Mouse (Mus musculus): Measurements from ENCODE around the gene Rab3gap2. TPM values are rescaled to one million over a fixed set of nuclear protein-coding genes. Genes with fewer than 3 reads are reported as not detected.

Rab3gap2 gene
- polyA plus RNA-seq, 1 experiment from 2014 or later = 26.4 TPM

DNA sequence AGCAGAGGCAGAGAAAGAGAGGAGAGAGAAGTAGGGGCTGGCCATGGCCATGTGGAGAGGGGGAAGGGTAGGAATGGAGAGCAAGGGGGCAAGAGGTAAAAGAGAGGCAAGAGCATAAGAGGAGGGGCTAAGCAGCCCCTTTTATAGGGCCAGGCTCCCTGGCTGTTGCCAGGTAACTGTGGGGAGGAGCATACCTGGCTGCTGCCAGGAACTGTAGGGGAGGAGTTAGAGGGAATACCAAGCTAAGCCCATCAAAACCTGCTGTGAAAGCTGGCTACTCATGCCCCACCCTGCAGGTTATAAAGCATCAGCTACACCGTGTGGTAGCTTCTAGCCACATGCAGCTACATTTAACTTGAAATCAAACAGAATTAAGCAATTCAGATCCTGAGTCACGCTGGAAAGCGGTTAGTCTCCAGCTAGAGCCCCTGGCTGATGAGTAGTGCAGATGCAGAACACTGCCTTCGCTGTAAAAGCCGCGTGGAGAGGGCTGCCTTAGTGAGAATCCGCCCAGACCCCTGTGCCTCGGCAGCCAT lies 5.8 kb downstream of the Rab3gap2 start:
- Histone ChIP-seq H3K27ac (ENCODE audit: low read depth, low read length) (no peak overlapping the region), H3K4me1 (replicated peaks; ENCODE audit: control insufficient read depth, insufficient read depth, low read length) (peaks cover 10% of the 10 kb centered on the region), H3K36me3 (ENCODE audit: control insufficient read depth, insufficient read depth, low read length) (no peaks in the 10 kb centered on the region), H3K9me3 (ENCODE audit: control insufficient read depth, low read length) (no peaks in the 10 kb centered on the region), H3K4me2 (no peak overlapping the region), H3K9ac (ENCODE audit: low read depth, low read length) (no peak overlapping the region), H3K27me3 (replicated peaks; ENCODE audit: control insufficient read depth, insufficient read depth, low read length) (no peaks in the 10 kb centered on the region), H3K4me3 (ENCODE audit: low read depth, low read length) (no peak overlapping the region)
- no peak for ATAC-seq (replicated peaks; ENCODE audit: low FRiP score)
- DNase-seq (ENCODE audit: low spot score) = no peak
- WGBS = 55% methylated on average over 8 of the region's 8 CpGs

DNA sequence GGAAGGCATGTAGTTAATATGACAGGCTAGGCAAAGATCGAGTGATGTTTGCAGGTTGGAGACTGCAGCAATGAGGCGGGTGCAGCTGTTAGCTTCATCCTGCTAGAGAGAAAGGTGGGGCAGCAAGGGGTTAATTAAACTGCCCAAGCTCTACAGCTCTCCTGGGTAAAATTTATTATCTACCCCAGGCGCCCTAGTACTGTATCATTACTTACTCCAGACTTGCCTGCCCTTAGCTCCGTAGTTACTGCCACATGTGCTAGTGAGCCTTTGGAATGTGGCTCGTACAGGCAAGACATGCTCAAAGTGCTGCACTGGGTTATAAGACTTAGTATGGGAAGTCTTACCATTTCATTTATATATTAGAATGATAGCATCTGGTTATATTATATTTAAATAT lies 12.4 kb downstream of the Rab3gap2 start:
- Histone ChIP-seq H3K36me3 (ENCODE audit: control insufficient read depth, insufficient read depth, low read length) (no peaks in the 10 kb centered on the region), H3K4me1 (replicated peaks; ENCODE audit: control insufficient read depth, insufficient read depth, low read length) (no peaks in the 10 kb centered on the region), H3K9ac (ENCODE audit: low read depth, low read length) (no peak overlapping the region), H3K4me2 (no peak overlapping the region), H3K27me3 (replicated peaks; ENCODE audit: control insufficient read depth, insufficient read depth, low read length) (no peaks in the 10 kb centered on the region), H3K9me3 (ENCODE audit: control insufficient read depth, low read length) (no peaks in the 10 kb centered on the region), H3K4me3 (ENCODE audit: low read depth, low read length) (no peak overlapping the region), H3K27ac (ENCODE audit: low read depth, low read length) (no peak overlapping the region)
- DNase-seq (ENCODE audit: low spot score) = no peak
- ATAC-seq (replicated peaks; ENCODE audit: low FRiP score) = peak; percentile 53
- WGBS = 53% methylated on average over 5 of the region's 5 CpGs

DNA sequence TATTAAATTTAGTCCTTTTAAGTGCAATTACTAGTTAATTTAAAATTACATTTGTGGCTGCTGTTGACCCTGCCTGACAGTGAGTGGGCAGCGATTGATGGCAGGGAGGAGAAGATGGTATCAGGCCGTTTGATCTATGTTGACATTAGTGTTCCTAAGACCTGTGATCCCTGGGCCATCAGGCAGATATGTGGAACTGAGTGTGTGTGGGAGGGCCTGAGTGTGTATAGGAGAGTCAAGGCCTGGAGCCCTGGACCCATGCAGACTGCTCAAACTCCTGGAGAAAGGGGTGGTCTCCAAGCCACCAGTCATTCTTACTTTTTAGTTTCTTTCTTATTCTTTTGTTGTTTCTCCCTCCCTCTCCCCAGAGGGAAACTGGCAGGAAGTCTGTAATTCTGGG lies 12.8 kb downstream of the Rab3gap2 start:
- Histone ChIP-seq H3K4me1 (replicated peaks; ENCODE audit: control insufficient read depth, insufficient read depth, low read length) (no peaks in the 10 kb centered on the region), H3K4me2 (no peak overlapping the region), H3K27me3 (replicated peaks; ENCODE audit: control insufficient read depth, insufficient read depth, low read length) (no peaks in the 10 kb centered on the region), H3K36me3 (ENCODE audit: control insufficient read depth, insufficient read depth, low read length) (0 out of 2 replicates have a peak, but pooled peaks cover under 1% of the 10 kb centered on the region), H3K4me3 (ENCODE audit: low read depth, low read length) (no peak overlapping the region), H3K9ac (ENCODE audit: low read depth, low read length) (no peak overlapping the region), H3K9me3 (ENCODE audit: control insufficient read depth, low read length) (no peaks in the 10 kb centered on the region), H3K27ac (ENCODE audit: low read depth, low read length) (no peak overlapping the region)
- WGBS = 58% methylated on average over 2 of the region's 2 CpGs
- no peak for DNase-seq (ENCODE audit: low spot score)
- ATAC-seq (replicated peaks; ENCODE audit: low FRiP score) = no peak; the same call in 1 of the 2 replicates

DNA sequence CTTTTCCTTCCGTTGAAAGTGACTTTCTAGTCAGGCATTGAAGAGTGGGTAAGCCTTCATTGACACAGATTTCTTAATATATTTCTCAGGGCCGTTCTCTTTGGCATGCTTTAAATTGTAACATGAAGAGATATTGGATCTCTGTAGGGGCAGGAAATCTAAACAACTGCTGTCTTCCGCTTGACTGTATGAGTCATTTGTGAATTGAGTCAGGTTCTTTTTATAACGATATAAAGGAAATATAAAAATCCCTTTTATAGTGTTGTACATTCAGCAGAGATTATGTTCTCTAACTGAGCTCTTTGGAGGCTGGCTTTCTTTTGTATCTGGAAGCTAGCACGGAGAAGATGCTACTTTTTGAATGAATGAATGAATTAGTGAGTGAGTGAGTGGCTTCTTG lies 14.0 kb downstream of the Rab3gap2 start:
- Histone ChIP-seq H3K36me3 (ENCODE audit: control insufficient read depth, insufficient read depth, low read length) (0 out of 2 replicates have a peak, but pooled peaks cover 2% of the 10 kb centered on the region), H3K4me2 (no peak overlapping the region), H3K9me3 (ENCODE audit: control insufficient read depth, low read length) (no peaks in the 10 kb centered on the region), H3K27me3 (replicated peaks; ENCODE audit: control insufficient read depth, insufficient read depth, low read length) (no peaks in the 10 kb centered on the region), H3K9ac (ENCODE audit: low read depth, low read length) (no peak overlapping the region), H3K27ac (ENCODE audit: low read depth, low read length) (no peak overlapping the region), H3K4me1 (replicated peaks; ENCODE audit: control insufficient read depth, insufficient read depth, low read length) (no peaks in the 10 kb centered on the region), H3K4me3 (ENCODE audit: low read depth, low read length) (no peak overlapping the region)
- ATAC-seq (replicated peaks; ENCODE audit: low FRiP score) = no peak
- 89% methylated on average over 5 of the region's 5 CpGs for WGBS
- DNase-seq (ENCODE audit: low spot score) = no peak

DNA sequence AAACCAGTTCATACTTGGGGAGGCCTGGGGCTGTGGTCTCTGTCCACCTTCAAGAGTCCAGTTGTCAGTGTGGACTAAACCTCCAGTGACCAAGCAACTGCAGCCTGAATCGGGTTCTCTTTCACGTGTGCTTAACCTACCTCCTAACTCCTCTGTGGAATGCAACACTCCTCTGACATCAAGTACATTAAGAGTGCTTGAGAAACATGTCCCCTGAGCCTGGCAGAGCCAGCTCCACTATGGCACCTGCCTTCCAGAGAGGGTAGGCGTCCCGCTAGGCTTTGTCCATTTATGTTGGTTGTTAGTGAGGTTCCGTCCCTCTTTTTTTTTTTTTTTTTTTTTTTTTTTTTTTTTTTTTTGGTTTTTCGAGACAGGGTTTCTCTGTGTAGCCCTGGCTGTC lies 23.0 kb downstream of the Rab3gap2 start:
- Histone ChIP-seq H3K9me3 (ENCODE audit: control insufficient read depth, low read length) (no peaks in the 10 kb centered on the region), H3K4me1 (replicated peaks; ENCODE audit: control insufficient read depth, insufficient read depth, low read length) (peaks cover 15% of the 10 kb centered on the region), H3K4me2 (no peak overlapping the region), H3K27me3 (replicated peaks; ENCODE audit: control insufficient read depth, insufficient read depth, low read length) (no peaks in the 10 kb centered on the region), H3K36me3 (ENCODE audit: control insufficient read depth, insufficient read depth, low read length) (peaks cover 16% of the 10 kb centered on the region; the same call in 1 of the 2 replicates), H3K9ac (ENCODE audit: low read depth, low read length) (no peak overlapping the region), H3K4me3 (ENCODE audit: low read depth, low read length) (no peak overlapping the region), H3K27ac (ENCODE audit: low read depth, low read length) (no peak overlapping the region)
- ATAC-seq (replicated peaks; ENCODE audit: low FRiP score) = no peak
- DNase-seq (ENCODE audit: low spot score) = no peak
- 92% methylated on average over 6 of the region's 6 CpGs for WGBS

DNA sequence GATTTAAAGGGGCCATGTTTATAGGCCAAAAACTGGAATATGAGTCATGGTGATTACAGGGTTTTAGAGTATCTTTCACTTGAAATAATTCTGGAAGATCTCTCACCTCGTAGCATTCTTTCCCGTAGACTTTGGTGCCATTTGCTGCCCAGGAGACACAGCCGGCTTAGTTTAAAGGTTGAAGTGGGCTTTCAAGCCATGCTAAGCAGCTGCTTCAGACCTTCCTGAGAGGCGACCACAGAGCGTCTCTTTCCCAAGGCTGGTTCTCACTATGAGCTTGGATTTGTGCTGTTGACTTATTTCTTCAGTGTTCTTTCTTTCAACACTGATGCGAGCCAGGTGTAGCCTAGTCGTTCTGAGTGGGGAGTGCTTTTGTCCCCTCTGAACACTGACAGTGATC lies 23.8 kb downstream of the Rab3gap2 start:
- Histone ChIP-seq H3K4me1 (replicated peaks; ENCODE audit: control insufficient read depth, insufficient read depth, low read length) (peaks cover 15% of the 10 kb centered on the region), H3K4me3 (ENCODE audit: low read depth, low read length) (no peak overlapping the region), H3K4me2 (no peak overlapping the region), H3K36me3 (ENCODE audit: control insufficient read depth, insufficient read depth, low read length) (peaks cover 16% of the 10 kb centered on the region; the same call in 1 of the 2 replicates), H3K9me3 (ENCODE audit: control insufficient read depth, low read length) (no peaks in the 10 kb centered on the region), H3K9ac (ENCODE audit: low read depth, low read length) (no peak overlapping the region), H3K27ac (ENCODE audit: low read depth, low read length) (no peak overlapping the region), H3K27me3 (replicated peaks; ENCODE audit: control insufficient read depth, insufficient read depth, low read length) (no peaks in the 10 kb centered on the region)
- WGBS = 90% methylated on average over 7 of the region's 7 CpGs
- ATAC-seq (replicated peaks; ENCODE audit: low FRiP score) (no peak), DNase-seq (ENCODE audit: low spot score) (no peak)

DNA sequence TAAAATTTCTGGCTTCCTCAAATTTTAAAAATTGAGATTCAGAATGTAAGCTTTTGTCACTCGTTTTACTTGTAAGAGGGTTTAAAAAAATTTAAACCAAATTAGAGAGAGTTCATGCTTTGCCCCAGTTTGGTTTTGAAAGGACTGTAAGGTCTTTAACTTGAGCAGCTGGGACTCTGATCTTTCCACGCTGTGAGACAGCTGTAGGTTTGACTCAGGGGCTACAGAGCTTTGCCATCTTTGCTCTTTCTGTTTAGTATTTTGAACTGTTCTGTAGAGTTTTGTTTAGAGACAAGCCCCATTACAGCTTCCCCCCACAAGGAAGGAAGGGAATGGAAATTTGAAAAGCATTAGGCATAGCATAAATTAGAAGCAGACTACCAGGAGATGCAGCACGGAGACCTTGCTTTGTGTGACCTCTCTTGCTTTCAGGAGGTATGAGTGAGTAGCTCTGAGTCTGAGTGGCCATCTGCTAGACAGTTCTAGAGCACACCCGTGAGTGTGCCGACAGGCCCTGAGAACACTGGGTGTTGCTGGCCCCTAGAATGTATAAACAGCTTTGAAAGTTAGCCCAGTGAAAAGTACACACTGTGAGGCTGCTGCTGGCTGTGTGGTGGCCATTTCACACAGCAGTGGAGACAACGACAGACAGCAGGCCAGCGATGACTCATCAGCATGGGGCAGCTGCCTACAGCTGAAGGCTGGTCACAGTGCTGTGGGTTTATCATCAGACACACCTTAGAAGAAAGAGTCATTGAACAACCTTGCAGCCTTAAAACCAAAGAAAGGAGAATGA lies 25.7 kb downstream of the Rab3gap2 start:
- WGBS = 50% methylated on average over 7 of the region's 7 CpGs
- H3K27ac ChIP-seq (ENCODE audit: low read depth, low read length) = peak overlapping the region; percentile 53; the same call in 1 of the 2 replicates
- no peaks in the 10 kb centered on the region for H3K9me3 ChIP-seq (ENCODE audit: control insufficient read depth, low read length)
- H3K9ac ChIP-seq (ENCODE audit: low read depth, low read length) = 0 out of 2 replicates have a peak overlapping the region, but pooled peaks have one; percentile 42
- H3K4me2 ChIP-seq = no peak overlapping the region
- peaks cover 20% of the 10 kb centered on the region for H3K36me3 ChIP-seq (ENCODE audit: control insufficient read depth, insufficient read depth, low read length)
- no peak for DNase-seq (ENCODE audit: low spot score)
- H3K27me3 ChIP-seq (replicated peaks; ENCODE audit: control insufficient read depth, insufficient read depth, low read length) = no peaks in the 10 kb centered on the region
- H3K4me1 ChIP-seq (replicated peaks; ENCODE audit: control insufficient read depth, insufficient read depth, low read length) = peaks cover 15% of the 10 kb centered on the region
- peak; percentile 91 for ATAC-seq (replicated peaks; ENCODE audit: low FRiP score)
- no peak overlapping the region for H3K4me3 ChIP-seq (ENCODE audit: low read depth, low read length)

DNA sequence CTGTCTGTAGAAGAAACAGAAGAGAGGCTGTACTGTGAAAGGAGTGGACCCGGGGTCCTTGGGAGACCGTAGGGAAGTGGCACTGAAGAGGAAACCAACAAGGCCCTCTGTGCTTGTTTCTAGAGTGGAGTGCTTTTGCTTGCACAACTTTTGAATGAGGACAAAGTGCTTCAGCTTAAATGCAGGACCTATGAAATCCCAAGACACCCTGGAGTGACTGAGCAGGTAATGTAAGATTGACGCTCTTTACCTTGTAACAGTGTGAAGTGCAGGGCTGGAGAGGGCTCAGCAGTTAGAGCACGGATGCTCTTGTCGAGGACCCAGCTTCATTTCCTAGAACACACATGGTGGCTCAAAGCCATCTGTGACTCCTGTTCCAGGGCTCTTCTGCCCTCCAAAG lies 31.9 kb downstream of the Rab3gap2 start:
- H3K27me3 ChIP-seq (replicated peaks; ENCODE audit: control insufficient read depth, insufficient read depth, low read length) = no peaks in the 10 kb centered on the region
- WGBS = 87% methylated on average over 5 of the region's 5 CpGs
- DNase-seq (ENCODE audit: low spot score) (no peak), ATAC-seq (replicated peaks; ENCODE audit: low FRiP score) (no peak)
- peaks cover under 1% of the 10 kb centered on the region; the same call in 1 of the 2 replicates for H3K4me1 ChIP-seq (replicated peaks; ENCODE audit: control insufficient read depth, insufficient read depth, low read length)
- peaks cover 27% of the 10 kb centered on the region for H3K36me3 ChIP-seq (ENCODE audit: control insufficient read depth, insufficient read depth, low read length)
- no peak overlapping the region for H3K9ac ChIP-seq (ENCODE audit: low read depth, low read length)
- H3K9me3 ChIP-seq (ENCODE audit: control insufficient read depth, low read length) = no peaks in the 10 kb centered on the region
- no peak overlapping the region for H3K27ac ChIP-seq (ENCODE audit: low read depth, low read length)
- H3K4me2 ChIP-seq = no peak overlapping the region
- no peak overlapping the region for H3K4me3 ChIP-seq (ENCODE audit: low read depth, low read length)

DNA sequence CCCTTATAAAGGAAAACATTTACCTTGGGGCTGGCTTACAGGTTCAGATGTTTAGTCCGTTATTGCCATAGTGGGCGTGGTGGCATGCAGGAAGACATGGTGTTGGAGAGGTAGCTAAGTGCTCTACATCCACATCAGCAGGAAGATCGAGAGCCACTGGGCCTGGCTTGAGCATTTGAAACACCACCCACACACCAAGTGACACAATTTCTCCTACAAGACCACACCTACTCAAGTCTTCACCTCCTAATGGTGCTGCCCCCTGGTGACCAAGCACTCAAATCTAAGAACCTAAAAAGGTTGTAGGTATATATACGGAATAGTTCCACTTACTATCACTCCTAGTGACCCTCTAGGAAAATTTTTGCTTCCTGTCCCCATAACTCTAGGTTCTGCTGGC lies 32.6 kb downstream of the Rab3gap2 start:
- peak; percentile 41; the same call in 1 of the 2 replicates for ATAC-seq (replicated peaks; ENCODE audit: low FRiP score)
- peaks cover 30% of the 10 kb centered on the region for H3K36me3 ChIP-seq (ENCODE audit: control insufficient read depth, insufficient read depth, low read length)

More for the DNA sequence above, 32.6 kb downstream of the Rab3gap2 start:
- no peak overlapping the region for H3K9ac ChIP-seq (ENCODE audit: low read depth, low read length)
- no peaks in the 10 kb centered on the region for H3K4me1 ChIP-seq (replicated peaks; ENCODE audit: control insufficient read depth, insufficient read depth, low read length)
- no peaks in the 10 kb centered on the region for H3K9me3 ChIP-seq (ENCODE audit: control insufficient read depth, low read length)
- no peak overlapping the region for H3K4me3 ChIP-seq (ENCODE audit: low read depth, low read length)
- WGBS = 88% methylated on average over 4 of the region's 4 CpGs
- no peaks in the 10 kb centered on the region for H3K27me3 ChIP-seq (replicated peaks; ENCODE audit: control insufficient read depth, insufficient read depth, low read length)
- no peak overlapping the region for H3K27ac ChIP-seq (ENCODE audit: low read depth, low read length)
- no peak overlapping the region for H3K4me2 ChIP-seq
- no peak for DNase-seq (ENCODE audit: low spot score)

All from liver, embryonic 11.5 days (tissue).